Mouse (Mus musculus) heart, adult 11 months (tissue): Measurements from ENCODE around the gene Nipbl.

ENCODE experiments used
- DNase-seq: peaks from one replicate; pipeline ENCODE4 v3.0.0; 2022

Gene Nipbl

DNA sequence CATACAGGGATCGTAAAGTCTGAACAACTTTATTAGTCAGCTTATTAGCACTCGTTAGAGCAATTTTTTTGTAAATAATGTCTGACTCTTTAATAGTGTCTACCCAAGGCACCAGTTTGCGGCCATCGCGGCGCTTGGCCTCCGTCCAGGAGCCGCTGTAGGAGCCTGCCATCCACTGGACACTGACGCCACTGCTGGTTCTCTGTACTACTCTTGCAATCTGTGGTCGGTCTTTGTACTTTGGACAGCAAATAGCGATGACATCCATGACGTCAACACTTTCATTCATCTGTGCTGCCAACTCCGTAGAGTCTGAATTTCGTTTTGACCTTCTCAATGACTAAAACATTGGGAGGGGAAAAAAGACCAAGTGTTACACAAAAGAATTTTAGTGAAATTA, 153.0 kb downstream of the Nipbl start:
- DNase-seq, result peak; percentile 87

DNA sequence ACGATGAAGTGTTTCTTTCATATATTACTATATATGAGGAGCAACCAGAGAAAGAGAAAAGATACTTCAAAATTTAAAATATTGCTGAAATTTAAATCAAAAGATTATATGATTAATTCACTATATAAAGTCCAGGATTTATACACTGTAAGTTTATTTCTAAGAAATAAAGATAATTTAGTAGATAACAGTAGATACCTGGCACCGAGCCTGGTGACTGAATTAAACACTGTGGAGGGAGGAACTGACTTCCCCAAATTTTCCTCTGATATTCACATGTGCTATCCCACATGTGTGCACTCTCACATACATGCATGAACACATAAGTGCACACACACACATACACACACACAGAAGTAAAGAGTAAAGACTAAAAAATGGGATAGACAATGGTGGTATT, 162.1 kb downstream of the Nipbl start:
- DNase-seq, result peak; percentile 19

GRCm38 (mm10) chr15:8281701-8282100, 162.6 kb downstream of the Nipbl start:
- DNase-seq, result peak; percentile 86

DNA sequence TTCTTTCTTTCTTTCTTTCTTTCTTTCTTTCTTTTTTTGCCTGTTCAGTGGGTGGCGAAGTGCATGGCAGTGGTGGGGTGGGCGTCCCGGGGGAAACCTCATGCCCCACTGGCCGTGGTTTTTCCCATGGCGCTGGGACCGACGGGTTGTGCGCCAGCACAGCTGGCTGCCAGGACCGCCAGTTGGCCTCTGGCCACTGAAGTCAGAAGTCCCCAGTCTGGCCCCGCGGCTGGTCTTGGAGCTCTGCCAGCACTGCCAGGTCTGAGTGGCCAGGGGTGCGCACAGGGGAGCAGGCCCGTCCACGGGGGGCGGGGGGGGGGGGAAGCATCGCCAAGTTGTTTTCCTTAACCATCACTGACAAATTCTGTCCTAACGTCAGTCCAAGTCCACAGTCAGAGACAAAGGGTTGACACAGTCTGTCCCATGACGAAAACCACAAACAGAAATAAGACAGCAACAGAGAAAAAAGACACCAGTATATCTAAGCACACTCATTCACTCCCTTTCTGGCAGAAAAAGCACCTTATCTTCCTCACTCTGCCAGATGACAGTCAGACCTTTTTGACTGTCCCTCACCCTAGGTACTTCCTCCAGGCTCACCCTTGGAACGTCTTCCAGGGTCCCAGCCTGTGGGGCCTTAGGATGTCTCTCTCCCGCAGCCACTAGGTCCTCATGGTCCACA, 164.2 kb downstream of the Nipbl start:
- DNase-seq, result peak; percentile 97

- peak; percentile 92 for DNase-seq
Measured at GRCm38 (mm10) chr15:8279320-8279779, 164.9 kb downstream of the Nipbl start.

GRCm38 (mm10) chr15:8277916-8278315, 166.3 kb downstream of the Nipbl start:
- DNase-seq, result peak; percentile 66

DNA sequence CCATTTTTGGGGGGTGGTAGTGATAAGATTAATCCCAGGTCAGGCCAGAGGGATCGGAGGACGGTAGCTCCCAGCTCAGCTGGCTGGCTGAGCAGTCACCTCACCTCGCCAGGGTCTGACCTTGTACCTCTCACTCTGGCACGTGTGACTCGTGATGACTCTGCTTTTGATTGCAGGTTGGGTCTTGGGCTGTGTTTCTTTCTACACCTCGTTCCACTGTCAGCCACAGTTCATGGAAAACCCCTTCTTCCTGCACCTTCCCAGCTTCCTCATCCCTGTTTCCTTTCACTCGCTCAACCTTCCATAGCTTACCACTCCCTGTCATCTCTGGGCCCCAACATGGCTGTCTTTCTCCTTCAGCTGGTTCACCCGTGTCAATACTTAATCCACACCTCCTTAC, 172.3 kb downstream of the Nipbl start:
- DNase-seq, result peak; percentile 27

DNA sequence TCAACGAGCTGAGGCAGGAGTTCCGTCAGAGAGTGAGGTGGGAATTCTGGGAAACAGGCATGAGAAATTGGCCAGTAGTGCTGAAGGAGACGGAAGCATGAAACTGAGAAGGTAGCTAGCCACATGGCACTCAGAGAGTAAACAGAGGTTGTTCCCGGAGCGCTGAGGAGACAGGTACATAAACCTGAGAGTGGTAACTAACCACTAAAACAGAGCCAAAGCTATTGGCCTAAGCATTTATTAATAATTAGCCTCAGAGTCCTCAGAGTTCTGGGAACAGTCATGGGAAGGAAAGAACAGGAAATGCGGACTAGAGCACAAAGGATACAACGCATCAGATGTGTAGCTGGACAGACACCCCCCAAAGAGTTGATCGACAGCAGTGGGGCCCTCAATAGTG, 176.0 kb downstream of the Nipbl start:
- DNase-seq, result peak; percentile 39

DNA sequence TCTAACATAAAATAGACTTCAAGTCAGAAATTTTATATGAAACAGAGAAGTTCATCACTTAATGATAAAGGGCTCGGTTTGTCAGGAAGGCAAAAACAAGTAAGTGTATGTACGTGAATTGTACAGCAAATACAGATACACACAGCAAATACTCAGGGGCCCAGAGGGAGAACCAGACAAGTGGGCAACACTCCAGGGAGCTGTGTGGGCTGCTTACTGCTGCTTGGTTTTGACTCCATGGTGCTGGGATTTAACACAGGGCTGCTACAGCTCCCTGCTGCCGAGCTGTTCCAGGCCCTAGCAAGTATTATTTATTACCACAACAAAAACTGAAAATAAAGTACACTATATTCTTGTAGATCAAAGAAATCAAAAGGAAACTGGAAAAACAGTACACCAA, 177.1 kb downstream of the Nipbl start:
- peak; percentile 18 for DNase-seq

- peak; percentile 63 for DNase-seq
Measured at GRCm38 (mm10) chr15:8265946-8266345, 178.3 kb downstream of the Nipbl start.
